Mouse (Mus musculus): ENCODE measurements at regions not wholly inside any gene's neighbourhood (a gene's known extent, or its start where the extent isn't known, plus 50 kb on each side); places are given as distances from the start of the nearest gene placed in this dataset.

GRCm38 (mm10) chr5:80274589-80274988 lies 745.3 kb upstream of the Adgrl3 start:
- TF ChIP-seq CTCF (IDR thresholded peaks at IDR 0.05; ENCODE audit: borderline replicate concordance, extremely low read depth, insufficient read depth, insufficient read length) (no peak), POLR2A (IDR thresholded peaks at IDR 0.05; ENCODE audit: borderline replicate concordance, extremely low read depth, insufficient read depth, insufficient read length, poor library complexity, severe bottlenecking) (no peak)

Data from brain, embryonic 14.5 days (tissue).